Comparison of ENCODE assay signal across 10 mouse cellular contexts in the genomic region with DNA sequence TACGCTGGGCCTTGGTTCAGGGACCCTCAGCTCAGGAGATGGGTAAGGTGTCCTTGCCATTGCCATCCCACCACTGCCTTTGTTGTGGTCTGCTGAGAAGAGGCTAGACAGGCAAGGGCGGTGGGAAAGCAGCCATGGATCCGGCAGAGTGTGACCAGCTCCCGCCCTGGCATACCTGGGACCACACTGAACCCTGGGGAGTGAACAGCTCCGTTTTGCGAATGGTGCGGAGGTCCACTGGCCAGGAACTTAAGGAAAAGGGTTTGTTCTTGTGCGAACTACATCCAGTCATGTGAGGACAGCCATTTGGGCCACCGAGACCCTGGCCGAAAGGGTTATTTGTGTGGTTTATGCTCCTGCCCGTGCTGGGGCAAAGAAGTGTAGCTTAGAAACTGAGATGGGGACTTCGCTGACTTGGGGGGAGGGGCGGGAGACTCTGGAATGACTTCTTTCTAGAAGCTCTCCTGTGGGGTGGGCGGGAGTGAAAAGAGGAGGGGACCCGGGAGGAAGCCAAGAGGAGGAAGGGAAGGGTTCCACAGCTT.
A peak's percentile ranks its signal among the peaks of the same experiment; 100 is the strongest.
DNase-seq lines count a peak whose midpoint lies in the region; ATAC-seq and TF ChIP-seq lines count a peak whose summit lies in the region.
"Had no signal": no experiment of that assay in that cellular context is flagged by ENCODE, and none has a peak within 500 bp of the region (broad histone marks: within the 10 kb centered on the region; RNA-seq: fewer than 3 reads in every experiment).

No protein-coding gene starts in this region.

- H3K27ac ChIP-seq in stomach, embryonic 14.5 days (ENCODE audit: low read length): no peak overlapping the region
- H3K27ac ChIP-seq in stomach, postnatal 0 days (replicated peaks): no peak overlapping the region
- H3K27ac ChIP-seq in limb, embryonic 13.5 days: no peak overlapping the region

- WGBS in stomach, embryonic 14.5 days: 7% methylated on average over 15 of the region's 15 CpGs
- WGBS in stomach, postnatal 0 days: 11% methylated on average over 13 of the region's 15 CpGs
- WGBS in limb, embryonic 13.5 days: 5% methylated on average over 14 of the region's 15 CpGs

- no peak for TF ChIP-seq CTCF in stomach, postnatal 0 days (IDR thresholded peaks at IDR 0.05; ENCODE audit: low read depth)

- peak overlapping the region; percentile 13 for H3K4me2 ChIP-seq in stomach, embryonic 14.5 days (replicated peaks; ENCODE audit: low read depth, low read length)
- H3K4me2 ChIP-seq in stomach, postnatal 0 days (replicated peaks; ENCODE audit: low read depth): no peak overlapping the region
- peak overlapping the region; percentile 65 for H3K4me2 ChIP-seq in limb, embryonic 13.5 days (replicated peaks)

- H3K36me3 ChIP-seq in stomach, embryonic 14.5 days (ENCODE audit: control insufficient read depth, insufficient read depth, low read length): no peaks in the 10 kb centered on the region
- no peaks in the 10 kb centered on the region for H3K36me3 ChIP-seq in stomach, postnatal 0 days (ENCODE audit: control insufficient read depth, insufficient read depth, low read length)
- no peaks in the 10 kb centered on the region for H3K36me3 ChIP-seq in limb, embryonic 13.5 days

- H3K9me3 ChIP-seq in stomach, embryonic 14.5 days (ENCODE audit: control insufficient read depth, low read depth, low read length): no peaks in the 10 kb centered on the region
- H3K9me3 ChIP-seq in stomach, postnatal 0 days (ENCODE audit: control insufficient read depth, low read length): no peaks in the 10 kb centered on the region
- H3K9me3 ChIP-seq in limb, embryonic 13.5 days: no peaks in the 10 kb centered on the region

- peaks cover 51% of the 10 kb centered on the region for H3K27me3 ChIP-seq in stomach, embryonic 14.5 days (ENCODE audit: control insufficient read depth, insufficient read depth, low read length)
- H3K27me3 ChIP-seq in stomach, postnatal 0 days (ENCODE audit: control insufficient read depth, insufficient read depth, low read length): peaks cover 17% of the 10 kb centered on the region
- peaks cover 82% of the 10 kb centered on the region for H3K27me3 ChIP-seq in limb, embryonic 13.5 days

- no peak for TF ChIP-seq EP300 in stomach, postnatal 0 days (optimal IDR thresholded peaks at IDR 0.05)

- peaks cover 7% of the 10 kb centered on the region; the same call in 1 of the 2 replicates for H3K4me1 ChIP-seq in stomach, embryonic 14.5 days (ENCODE audit: control insufficient read depth, insufficient read depth, low read length)
- no peaks in the 10 kb centered on the region for H3K4me1 ChIP-seq in stomach, postnatal 0 days (replicated peaks; ENCODE audit: control insufficient read depth, insufficient read depth)
- peaks cover 32% of the 10 kb centered on the region for H3K4me1 ChIP-seq in limb, embryonic 13.5 days

- peak overlapping the region; percentile 2; the same call in 1 of the 2 replicates for H3K4me3 ChIP-seq in stomach, embryonic 14.5 days (ENCODE audit: low read depth, low read length)
- no peak overlapping the region; the same call in 1 of the 2 replicates for H3K4me3 ChIP-seq in stomach, postnatal 0 days (ENCODE audit: low read depth, low read length)
- peak overlapping the region; percentile 36 for H3K4me3 ChIP-seq in limb, embryonic 13.5 days
- H3K4me3 ChIP-seq: megakaryocyte, embryonic 14.5 days had no signal

- DNase-seq in embryo, embryonic 10 days (ENCODE audit: low spot score): peak; percentile 29
- DNase-seq in embryo, embryonic 10.5 days (ENCODE audit: low spot score): no peak
- no peak for DNase-seq in stomach, postnatal 0 days (ENCODE audit: low spot score)
- DNase-seq in spleen, adult 12 weeks (ENCODE audit: low spot score): no peak
- no peak for DNase-seq in right cerebral cortex, postnatal 36 days (ENCODE audit: low spot score in 2 of 2)
- DNase-seq: adrenal gland, adult 8-10 months had no signal

- H3K9ac ChIP-seq in stomach, embryonic 14.5 days (replicated peaks; ENCODE audit: low read depth, low read length): no peak overlapping the region
- no peak overlapping the region for H3K9ac ChIP-seq in stomach, postnatal 0 days (ENCODE audit: low read length)
- H3K9ac ChIP-seq in limb, embryonic 13.5 days: peak overlapping the region; percentile 39; the same call in 1 of the 2 replicates

- no peak for ATAC-seq in stomach, embryonic 14.5 days (ENCODE audit: insufficient number of reproducible peaks, insufficient read depth, low FRiP score, low read depth)
- no peak for ATAC-seq in stomach, postnatal 0 days (ENCODE audit: low FRiP score, low TSS enrichment)
- ATAC-seq in limb, embryonic 13.5 days (ENCODE audit: low FRiP score, low read depth): no peak
- no peak for ATAC-seq in inflammation-experienced regulatory T-cells, adult 6 months
